Mouse (Mus musculus): ENCODE data around the gene Vmn1r209. TPM values are rescaled to one million over a fixed set of nuclear protein-coding genes. Genes with fewer than 3 reads are reported as not detected.
"Not testable (repeated sequence)": the region's sequence is repeated elsewhere in the genome, so short reads cannot be mapped to it uniquely, and the experiment has no call there.

The Vmn1r209 gene
- not detected in 2 replicates for total RNA-seq (2021)
- long read RNA-seq, experiment 1 = 0 reads
- long read RNA-seq, experiment 2 = 0 reads

- not testable (repeated sequence) for DNase-seq
Observed at GRCm38 (mm10) chr13:22809582-22809981, at the start of gene Vmn1r209. Gene Vmn1r209, minus strand, starts transcription at chr13:22809682.

GRCm38 (mm10) chr13:22857461-22857860 lies 48.0 kb upstream of the Vmn1r209 start, which contains the start of gene Vmn1r211:
Gene Vmn1r211, minus strand, starts transcription at chr13:22857561.
- DNase-seq = no peak

GRCm38 (mm10) chr13:22854760-22855159 lies 45.3 kb upstream of the Vmn1r209 start:
- no peak for DNase-seq

- no peak for DNase-seq
Observed at GRCm38 (mm10) chr13:22846798-22847197, 37.3 kb upstream of the Vmn1r209 start.

DNA sequence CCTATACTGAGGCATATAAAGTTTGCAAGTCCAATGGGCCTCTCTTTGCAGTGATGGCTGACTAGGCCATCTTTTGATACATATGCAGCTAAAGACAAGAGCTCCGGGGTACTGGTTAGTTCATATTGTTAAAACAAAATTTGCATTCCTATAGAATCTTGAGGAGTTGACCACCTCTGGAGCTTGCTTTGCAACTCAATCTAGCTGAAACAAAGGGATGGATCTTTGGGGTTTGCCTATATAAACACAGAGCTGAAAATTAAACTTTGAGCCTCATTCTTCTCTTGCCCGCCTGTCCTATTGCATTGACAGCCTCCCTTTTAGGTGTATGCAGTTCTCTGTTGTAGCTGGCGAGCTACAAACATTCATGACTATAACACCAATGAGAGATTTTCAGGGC lies 34.8 kb upstream of the Vmn1r209 start:
- DNase-seq = not testable (repeated sequence)

DNA sequence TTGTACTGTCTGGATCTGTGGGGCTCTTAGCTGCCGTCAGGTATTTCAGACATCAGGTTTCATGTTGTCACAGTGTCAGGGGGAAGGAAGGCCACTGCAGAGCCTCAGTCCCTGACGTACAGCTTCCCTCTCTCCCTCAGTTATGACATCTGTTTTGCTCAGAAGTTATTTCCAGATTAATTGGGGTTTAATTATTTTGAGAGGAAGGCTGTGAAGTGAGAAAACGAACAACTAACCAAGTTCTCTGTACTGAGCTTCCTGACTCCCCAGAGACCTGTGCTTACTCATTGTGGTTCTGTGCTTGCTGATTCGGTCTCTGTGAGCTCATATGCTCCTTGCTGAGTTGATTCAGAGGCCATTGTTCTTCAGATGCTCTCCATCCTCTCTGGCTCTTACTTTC lies 21.8 kb upstream of the Vmn1r209 start, which contains the start of gene Vmn1r210:
Gene Vmn1r210 (minus strand): TSS at position 101 of the 400 bp plus-strand sequence.
- no peak for DNase-seq

- DNase-seq = not testable (repeated sequence)
Observed at GRCm38 (mm10) chr13:22829395-22829794, 19.9 kb upstream of the Vmn1r209 start.

DNA sequence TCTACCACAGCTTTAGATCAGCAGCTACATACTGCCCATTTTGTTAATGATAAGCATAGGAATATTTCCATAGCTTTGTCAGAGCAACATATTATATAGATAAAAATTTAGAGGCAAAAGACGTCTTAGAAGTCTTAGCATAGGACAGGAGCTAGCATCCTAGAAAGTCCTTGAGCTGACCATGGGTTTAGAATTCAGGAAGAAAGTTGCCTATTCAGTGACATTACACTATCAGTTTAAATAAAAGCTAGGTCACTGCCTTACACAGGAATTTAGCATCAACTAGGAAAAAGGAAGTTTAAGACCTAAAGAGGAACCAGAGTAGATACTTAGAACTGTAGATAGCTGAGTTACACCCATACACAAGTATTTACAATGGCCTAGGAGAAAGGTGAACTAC lies 12.1 kb upstream of the Vmn1r209 start:
- not testable (repeated sequence) for DNase-seq

GRCm38 (mm10) chr13:22788096-22788495 lies 21.4 kb downstream of the Vmn1r209 start:
- DNase-seq = not testable (repeated sequence)

GRCm38 (mm10) chr13:22784159-22784558 lies 25.3 kb downstream of the Vmn1r209 start:
- not testable (repeated sequence) for DNase-seq

GRCm38 (mm10) chr13:22777300-22777699 lies 32.2 kb downstream of the Vmn1r209 start, which contains the start of gene Vmn1r208:
Gene Vmn1r208, minus strand, starts transcription at chr13:22777400.
- not testable (repeated sequence) for DNase-seq

DNA sequence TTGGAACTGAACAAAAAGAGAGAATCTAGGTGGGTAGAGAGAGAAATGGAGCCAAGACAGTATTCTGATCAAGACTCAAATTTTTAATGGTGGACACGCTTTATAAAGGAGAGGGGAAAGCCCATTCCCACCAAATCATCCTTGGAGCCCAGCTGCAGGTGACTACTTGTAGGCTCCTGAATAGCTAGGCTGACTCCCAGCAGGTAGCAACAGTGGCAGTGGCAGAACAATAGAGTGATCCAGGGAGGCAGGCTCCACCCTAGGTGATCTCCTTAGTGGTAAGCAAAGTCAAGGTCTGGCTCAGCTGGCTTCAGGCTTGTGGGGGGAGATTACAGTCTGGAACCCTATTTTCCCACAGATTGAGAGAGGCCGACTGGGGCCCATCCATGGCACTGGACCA lies 37.9 kb downstream of the Vmn1r209 start:
- DNase-seq = not testable (repeated sequence)

Other genes starting within 250 kb of the Vmn1r209 start
- not detected in 2 replicates for gene Vmn1r205, start 216.7 kb downstream of the Vmn1r209 start, total RNA-seq (2021)
- not detected in 2 replicates for gene Vmn1r206, start 185.4 kb downstream of the Vmn1r209 start, total RNA-seq (2021)
- not detected in 2 replicates for gene Vmn1r207-ps, start 80.1 kb downstream of the Vmn1r209 start, total RNA-seq (2021)
- gene Vmn1r208, start 32.3 kb downstream of the Vmn1r209 start, total RNA-seq (2021) = not detected in 2 replicates
- gene Vmn1r210, start 21.7 kb upstream of the Vmn1r209 start, total RNA-seq (2021) = not detected in 2 replicates
- gene Vmn1r211, start 47.9 kb upstream of the Vmn1r209 start, total RNA-seq (2021) = not detected in 2 replicates
- gene Vmn1r212, start 74.5 kb upstream of the Vmn1r209 start, total RNA-seq (2021) = not detected in 2 replicates
- gene Vmn1r213, start 198.0 kb upstream of the Vmn1r209 start, total RNA-seq (2021) = not detected in 2 replicates
- not detected in 2 replicates for gene Vmn1r214, start 220.7 kb upstream of the Vmn1r209 start, total RNA-seq (2021)